16 mouse cellular contexts compared by ENCODE assay signal in the genomic region with DNA sequence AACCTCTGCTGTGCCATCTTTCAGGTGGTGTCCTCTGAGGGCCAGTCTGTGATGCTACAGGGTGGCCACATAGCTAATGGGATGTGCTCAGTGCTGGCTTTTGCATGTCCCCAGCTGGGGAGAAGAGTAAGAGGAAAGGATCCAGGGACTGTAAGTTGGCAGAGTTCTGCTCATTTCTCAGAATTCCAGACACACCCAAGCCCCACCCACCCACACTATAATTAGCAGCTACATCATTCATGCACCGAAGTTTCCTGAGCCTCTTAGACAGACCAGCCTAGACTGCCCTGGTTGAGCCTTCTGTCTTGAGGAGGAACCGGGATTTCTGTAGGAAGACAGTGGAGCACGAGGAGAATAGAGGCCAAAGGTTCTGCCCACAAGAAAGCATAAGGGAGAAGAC.
A peak's percentile ranks its signal among the peaks of the same experiment; 100 is the strongest.
DNase-seq lines count a peak whose midpoint lies in the region; ATAC-seq and TF ChIP-seq lines count a peak whose summit lies in the region.
"Had no signal": no experiment of that assay in that cellular context is flagged by ENCODE, and none has a peak within 500 bp of the region (broad histone marks: within the 10 kb centered on the region; RNA-seq: fewer than 3 reads in every experiment).

No protein-coding gene starts in this region.

- H3K4me2 ChIP-seq in kidney, embryonic 16.5 days (replicated peaks; ENCODE audit: low read depth, low read length) = no peak overlapping the region
- no peak overlapping the region for H3K4me2 ChIP-seq in heart, embryonic 13.5 days
- no peak overlapping the region for H3K4me2 ChIP-seq in limb, embryonic 15.5 days
- H3K4me2 ChIP-seq: forebrain, embryonic 12.5 days; limb, embryonic 12.5 days; midbrain, embryonic 13.5 days had no signal

- H3K27me3 ChIP-seq in kidney, embryonic 16.5 days (ENCODE audit: insufficient read depth, low read length) = no peaks in the 10 kb centered on the region
- H3K27me3 ChIP-seq in kidney, adult 2 months (replicated peaks; ENCODE audit: control insufficient read depth, insufficient read depth, low read length) = no peaks in the 10 kb centered on the region
- no peaks in the 10 kb centered on the region for H3K27me3 ChIP-seq in heart, embryonic 13.5 days (replicated peaks)
- no peaks in the 10 kb centered on the region for H3K27me3 ChIP-seq in limb, embryonic 15.5 days
- H3K27me3 ChIP-seq: CH12.LX; forebrain, embryonic 12.5 days; limb, embryonic 12.5 days; midbrain, embryonic 13.5 days had no signal

- ATAC-seq in kidney, embryonic 16.5 days (ENCODE audit: low FRiP score, low TSS enrichment) = no peak
- ATAC-seq in heart, embryonic 13.5 days (ENCODE audit: extremely low read depth, insufficient number of reproducible peaks, low FRiP score, low TSS enrichment) = no peak
- 0 out of 2 replicates have a peak, but pooled peaks have one; percentile 27 for ATAC-seq in limb, embryonic 15.5 days (ENCODE audit: insufficient number of reproducible peaks, low FRiP score, low TSS enrichment, low read depth)
- ATAC-seq in megakaryocyte, adult 5-6 weeks (ENCODE audit: poor library complexity, severe bottlenecking) = no peak
- ATAC-seq: midbrain, embryonic 13.5 days had no signal

- H3K4me3 ChIP-seq in kidney, embryonic 16.5 days (ENCODE audit: low read length) = no peak overlapping the region
- H3K4me3 ChIP-seq in kidney, adult 2 months (ENCODE audit: insufficient read depth, low read depth, low read length) = no peak overlapping the region
- no peak overlapping the region for H3K4me3 ChIP-seq in heart, embryonic 13.5 days
- no peak overlapping the region for H3K4me3 ChIP-seq in limb, embryonic 15.5 days
- H3K4me3 ChIP-seq: forebrain, embryonic 12.5 days; limb, embryonic 12.5 days; midbrain, embryonic 13.5 days had no signal

- H3K9me3 ChIP-seq in kidney, embryonic 16.5 days (ENCODE audit: low read length) = no peaks in the 10 kb centered on the region
- H3K9me3 ChIP-seq in heart, embryonic 13.5 days = no peaks in the 10 kb centered on the region
- no peaks in the 10 kb centered on the region for H3K9me3 ChIP-seq in limb, embryonic 15.5 days
- H3K9me3 ChIP-seq: forebrain, embryonic 12.5 days; limb, embryonic 12.5 days; midbrain, embryonic 13.5 days had no signal

- TF ChIP-seq CTCF in kidney, adult 2 months (conservative IDR thresholded peaks at IDR 0.05; ENCODE audit: insufficient read depth, insufficient read length, low read depth, low read length) = no peak

- H3K4me1 ChIP-seq in kidney, embryonic 16.5 days (ENCODE audit: insufficient read depth, low read length) = peaks cover 14% of the 10 kb centered on the region
- peaks cover 13% of the 10 kb centered on the region for H3K4me1 ChIP-seq in kidney, adult 2 months (ENCODE audit: control insufficient read depth, insufficient read depth, low read length)
- H3K4me1 ChIP-seq in heart, embryonic 13.5 days = peaks cover 29% of the 10 kb centered on the region
- peaks cover 35% of the 10 kb centered on the region for H3K4me1 ChIP-seq in limb, embryonic 15.5 days
- H3K4me1 ChIP-seq: forebrain, embryonic 12.5 days; midbrain, embryonic 13.5 days had no signal

- H3K36me3 ChIP-seq in kidney, embryonic 16.5 days (ENCODE audit: insufficient read depth, low read length) = no peaks in the 10 kb centered on the region
- no peaks in the 10 kb centered on the region for H3K36me3 ChIP-seq in kidney, adult 2 months (ENCODE audit: control insufficient read depth, insufficient read depth, low read length)
- no peaks in the 10 kb centered on the region for H3K36me3 ChIP-seq in heart, embryonic 13.5 days
- no peaks in the 10 kb centered on the region for H3K36me3 ChIP-seq in limb, embryonic 15.5 days
- H3K36me3 ChIP-seq: forebrain, embryonic 12.5 days; limb, embryonic 12.5 days; midbrain, embryonic 13.5 days had no signal

- H3K9ac ChIP-seq in kidney, embryonic 16.5 days (replicated peaks; ENCODE audit: low read length) = no peak overlapping the region
- H3K9ac ChIP-seq in heart, embryonic 13.5 days = peak overlapping the region; percentile 54; the same call in 1 of the 2 replicates
- no peak overlapping the region for H3K9ac ChIP-seq in limb, embryonic 15.5 days
- H3K9ac ChIP-seq: forebrain, embryonic 12.5 days; limb, embryonic 12.5 days; midbrain, embryonic 13.5 days had no signal

- WGBS in kidney, embryonic 16.5 days = 47% methylated on average over 3 of the region's 3 CpGs
- 33% methylated on average over 3 of the region's 3 CpGs for WGBS in kidney, adult 2 months
- 38% methylated on average over 3 of the region's 3 CpGs for WGBS in heart, embryonic 13.5 days
- 39% methylated on average over 3 of the region's 3 CpGs for WGBS in limb, embryonic 15.5 days

- TF ChIP-seq POLR2A in kidney, adult 2 months (IDR thresholded peaks at IDR 0.05; ENCODE audit: low read depth, low read length) = no peak

- intact Hi-C loops in left cerebral cortex, postnatal 36 days (cut with DNase I) = no loop called here

- no peak for DNase-seq in kidney, adult 2 months
- peak; percentile 83 for DNase-seq in adipocyte (ENCODE audit: low spot score)
- no peak for DNase-seq in layer of hippocampus, postnatal 36 days
- no peak for DNase-seq in left cerebral cortex, postnatal 36 days (ENCODE audit: low spot score in 2 of 2)
- DNase-seq: cerebellum, adult 11-12 months; gastrocnemius, postnatal 14 days; kidney, postnatal 25 days; right cerebral cortex, postnatal 4 days had no signal

- 0 out of 2 replicates have a peak overlapping the region, but pooled peaks have one; percentile 6 for H3K27ac ChIP-seq in kidney, embryonic 16.5 days (ENCODE audit: low read length)
- no peak overlapping the region for H3K27ac ChIP-seq in kidney, adult 2 months (ENCODE audit: insufficient read depth, low read depth, low read length)
- H3K27ac ChIP-seq in heart, embryonic 13.5 days (replicated peaks) = peak overlapping the region; percentile 51
- peak overlapping the region; percentile 61 for H3K27ac ChIP-seq in limb, embryonic 15.5 days
- H3K27ac ChIP-seq: forebrain, embryonic 12.5 days; midbrain, embryonic 13.5 days had no signal
